Mouse (Mus musculus): Measurements from ENCODE around the gene Slc5a12. TPM values are rescaled to one million over a fixed set of nuclear protein-coding genes. Genes with fewer than 3 reads are reported as not detected.

The Slc5a12 gene
- total RNA-seq (2023): not detected in 2 replicates

GRCm38 (mm10) chr2:110596932-110597331, at the start of gene Slc5a12:
TSS of gene Slc5a12 (plus strand) at chr2:110597298.

Other genes starting within 250 kb of the Slc5a12 start
- not detected in 2 replicates for gene Fibin, start 234.1 kb upstream of the Slc5a12 start, total RNA-seq (2023)
- not detected in 2 replicates for gene Muc15, start 124.0 kb downstream of the Slc5a12 start, total RNA-seq (2023)

Measured in neutrophil, adult 65 days (primary cell).